Comparison of ENCODE assay signal across 21 mouse cellular contexts in genomic region chr19:23435731-23436130, GRCm38 (mm10). TPM values are rescaled to one million over a fixed set of nuclear protein-coding genes. Genes with fewer than 3 reads are reported as not detected.
"Had no signal": no experiment of that assay in that cellular context is flagged by ENCODE, and none has a peak within 500 bp of the region (broad histone marks: within the 10 kb centered on the region; RNA-seq: fewer than 3 reads in every experiment).

No protein-coding gene starts in this region.

- H3K4me2 ChIP-seq: lung, embryonic 14.5 days; midbrain, embryonic 12.5 days; neural tube, embryonic 13.5 days; neural tube, embryonic 15.5 days had no signal

- H3K9me3 ChIP-seq: midbrain, embryonic 10.5 days; midbrain, embryonic 12.5 days; neural tube, embryonic 13.5 days; neural tube, embryonic 15.5 days had no signal

- H3K9ac ChIP-seq: lung, embryonic 14.5 days; midbrain, embryonic 12.5 days; neural tube, embryonic 13.5 days; neural tube, embryonic 15.5 days had no signal

- H3K27me3 ChIP-seq: midbrain, embryonic 12.5 days; neural tube, embryonic 13.5 days; neural tube, embryonic 15.5 days had no signal

- DNase-seq: lung, adult 18-20 months; lung, embryonic 14.5 days; lung, postnatal 10 days; lung, postnatal 4 days; midbrain, embryonic 14.5 days; retina, postnatal 1 day; right cerebral cortex, adult 18-20 months; right cerebral cortex, postnatal 25 days; right cerebral cortex, postnatal 4 days; spleen, adult 18-20 months; thymus, adult 18-20 months; thymus, postnatal 14 days; thymus, postnatal 36 days had no signal

- H3K4me3 ChIP-seq: midbrain, embryonic 10.5 days; midbrain, embryonic 12.5 days; myocyte; neural tube, embryonic 13.5 days; neural tube, embryonic 15.5 days had no signal

- H3K4me1 ChIP-seq: midbrain, embryonic 10.5 days; midbrain, embryonic 12.5 days; neural tube, embryonic 13.5 days; neural tube, embryonic 15.5 days had no signal

- H3K27ac ChIP-seq: midbrain, embryonic 10.5 days; midbrain, embryonic 12.5 days; neural tube, embryonic 13.5 days; neural tube, embryonic 15.5 days had no signal

- H3K36me3 ChIP-seq: midbrain, embryonic 10.5 days; midbrain, embryonic 12.5 days; neural tube, embryonic 13.5 days; neural tube, embryonic 15.5 days had no signal

- ATAC-seq: midbrain, embryonic 16.5 days had no signal

RNA-seq across cellular contexts. Expression of gene Mamdc2, which starts 12.5 kb away (rescaled TPM):
- total RNA-seq: megakaryocyte, adult 5-6 weeks; megakaryocyte-erythroid progenitor cell, adult 5-6 weeks had no signal
